Mouse (Mus musculus) megakaryocyte, adult 5-6 weeks (primary cell): Measurements from ENCODE around the gene Plekhg2. TPM values are rescaled to one million over a fixed set of nuclear protein-coding genes. Genes with fewer than 3 reads are reported as not detected.
A peak's percentile ranks its signal among the peaks of the same experiment; 100 is the strongest.

ENCODE experiments used
- ATAC-seq: 2 replicates; pipeline ENCODE4 v1.8.0; 2016; ENCODE audit warnings: mild to moderate bottlenecking, inconsistent platforms; ENCODE audit not compliant: poor library complexity, severe bottlenecking
- total RNA-seq, 2 experiments: library from RNA; stranded (forward) in 1 of 2; stranded (reverse) in 1 of 2; fragments of 153-499, 151-499 nt in 1 of 2; fragments of 221-1000, 200-1000 nt in 1 of 2; gene quantifications; 2 replicates each; pipeline versions ENCODE4 v1.2.3 to v1.2.4; 2015 to 2017

The Plekhg2 gene
- total RNA-seq, 2 experiments from 2014 or later: 6.3 to 15.2 TPM

DNA sequence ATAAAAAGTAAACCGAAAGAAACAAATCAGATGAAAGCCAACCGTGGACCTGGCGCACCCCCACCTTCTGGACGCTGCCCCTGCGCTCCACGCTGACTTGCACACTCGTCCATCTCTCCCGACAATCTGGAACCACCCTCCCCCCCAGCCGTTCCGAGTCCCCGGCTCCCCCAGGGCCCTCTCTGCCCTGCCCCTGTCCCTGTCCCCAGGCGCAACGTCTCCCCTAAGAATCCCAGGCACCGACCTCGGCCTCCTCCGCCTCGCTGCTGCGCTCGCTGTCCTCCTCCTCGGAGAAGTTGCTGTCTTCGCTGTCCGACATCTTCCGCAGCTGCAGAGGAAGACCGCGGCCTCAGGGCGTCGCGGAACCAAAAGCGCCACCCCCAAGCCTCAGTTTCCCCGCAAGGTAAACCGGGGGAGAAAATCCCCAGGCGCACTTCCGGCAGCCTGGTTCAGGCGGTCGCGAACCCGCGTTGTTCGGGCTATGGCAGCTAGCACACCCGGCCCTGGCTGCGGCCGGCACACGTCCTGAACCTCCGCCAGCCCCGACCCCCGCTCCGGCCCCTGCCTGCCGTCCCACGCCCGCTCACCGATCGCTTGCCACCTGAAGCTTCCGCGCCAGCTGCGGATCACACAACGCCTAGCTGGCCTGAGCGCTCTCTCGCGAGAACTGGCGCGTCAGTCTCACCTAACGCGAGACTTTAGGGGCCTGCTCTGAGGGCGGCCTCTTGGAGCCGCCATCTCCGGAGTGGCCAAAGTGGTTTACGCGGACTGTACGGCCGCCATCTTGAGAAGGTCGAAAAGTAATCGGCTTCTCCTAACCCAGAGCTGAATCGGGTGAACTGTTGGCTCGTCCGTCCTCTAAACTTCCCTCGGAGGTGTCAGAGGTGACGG, 34.0 kb downstream of the Plekhg2 start, which contains the start of gene Supt5:
TSS of gene Supt5 (minus strand) at position 639 of the 891 bp plus-strand sequence.
- peak; percentile 98 for ATAC-seq

- no peak for ATAC-seq
These were observed 36.9 kb downstream of the Plekhg2 start for GRCm38 (mm10) chr7:28335471-28335870.

GRCm38 (mm10) chr7:28334534-28334933, 37.9 kb downstream of the Plekhg2 start:
- no peak for ATAC-seq

DNA sequence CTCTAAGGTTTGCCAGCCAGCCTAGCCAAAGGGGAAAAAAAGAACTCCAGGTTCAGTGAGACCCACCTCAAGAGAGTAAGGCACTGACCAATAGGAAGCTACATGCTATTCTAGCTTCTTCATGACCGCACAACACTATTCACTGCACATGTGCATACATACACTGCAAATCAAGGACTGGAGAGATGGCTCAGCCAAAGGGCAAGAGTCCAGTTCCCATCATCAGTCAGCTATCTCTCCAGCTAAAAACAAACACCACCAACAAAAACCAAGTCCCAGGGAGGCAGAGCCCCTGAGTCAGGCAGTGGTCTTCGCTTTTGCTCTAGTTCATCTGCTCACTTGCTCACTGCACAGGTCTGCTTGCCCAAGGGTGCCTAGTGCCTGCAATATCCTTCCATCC, 44.1 kb downstream of the Plekhg2 start:
- ATAC-seq: no peak

DNA sequence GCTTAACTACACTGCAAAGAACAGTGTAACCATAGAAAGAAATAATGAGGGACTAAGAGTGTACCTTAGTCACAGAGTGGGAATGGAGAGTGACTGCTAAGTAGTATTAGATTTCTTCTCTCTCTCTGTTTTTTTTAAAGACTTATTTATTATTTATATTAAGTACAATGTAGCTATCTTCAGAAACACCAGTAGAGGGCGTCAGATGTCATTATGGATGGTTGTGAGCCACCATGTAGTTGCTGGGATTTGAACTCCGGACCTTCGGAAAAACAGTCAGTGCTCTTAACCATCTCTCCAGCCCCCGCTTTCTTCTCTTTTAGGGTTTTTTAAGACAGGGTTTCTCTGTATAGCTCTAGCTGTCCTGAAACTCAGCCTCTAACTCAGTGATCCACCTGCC, 45.9 kb downstream of the Plekhg2 start:
- no peak for ATAC-seq

DNA sequence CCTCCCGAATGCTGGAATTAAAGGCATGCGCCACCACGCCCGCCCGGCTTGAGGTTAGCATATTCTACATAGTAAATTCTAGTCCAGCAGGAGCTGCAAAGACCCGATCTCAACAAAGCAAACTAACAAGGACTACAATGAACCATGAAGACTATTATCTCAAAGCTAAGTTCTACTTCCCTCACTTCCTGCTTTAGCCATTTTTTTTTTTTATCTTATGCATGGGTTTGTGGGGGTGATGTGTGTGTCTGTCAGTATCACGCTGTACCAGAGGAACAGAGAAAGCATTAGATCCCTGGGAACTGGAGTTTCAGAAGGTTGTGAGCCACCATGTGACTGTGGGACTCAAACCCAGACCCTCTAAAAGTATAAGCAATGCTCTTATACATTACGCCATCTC, 47.1 kb downstream of the Plekhg2 start:
- ATAC-seq: no peak

- peak; percentile 76 for ATAC-seq
These were observed 50.3 kb downstream of the Plekhg2 start for GRCm38 (mm10) chr7:28321974-28322720.

DNA sequence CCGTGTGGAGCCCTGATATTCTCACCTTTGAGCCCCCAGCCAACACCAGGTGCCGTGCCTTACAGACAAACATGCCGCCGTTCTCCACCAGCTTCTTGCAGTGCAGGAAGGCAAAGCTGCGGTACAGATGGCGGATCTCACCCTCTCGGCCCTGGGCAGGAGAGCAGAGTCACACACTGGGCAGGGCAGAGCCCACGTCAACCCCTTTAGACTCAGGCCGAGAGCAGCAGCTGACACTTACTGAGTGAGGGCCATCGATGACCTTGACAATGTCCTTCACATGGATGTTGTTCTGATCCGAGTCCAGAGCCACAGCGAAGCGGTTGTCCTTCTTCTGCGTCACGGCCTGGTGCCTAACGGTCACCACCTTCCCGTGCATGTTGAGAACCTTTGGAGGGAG, 53.7 kb downstream of the Plekhg2 start:
- ATAC-seq: no peak

- ATAC-seq: no peak
These were observed 54.4 kb downstream of the Plekhg2 start for GRCm38 (mm10) chr7:28318036-28318435.

DNA sequence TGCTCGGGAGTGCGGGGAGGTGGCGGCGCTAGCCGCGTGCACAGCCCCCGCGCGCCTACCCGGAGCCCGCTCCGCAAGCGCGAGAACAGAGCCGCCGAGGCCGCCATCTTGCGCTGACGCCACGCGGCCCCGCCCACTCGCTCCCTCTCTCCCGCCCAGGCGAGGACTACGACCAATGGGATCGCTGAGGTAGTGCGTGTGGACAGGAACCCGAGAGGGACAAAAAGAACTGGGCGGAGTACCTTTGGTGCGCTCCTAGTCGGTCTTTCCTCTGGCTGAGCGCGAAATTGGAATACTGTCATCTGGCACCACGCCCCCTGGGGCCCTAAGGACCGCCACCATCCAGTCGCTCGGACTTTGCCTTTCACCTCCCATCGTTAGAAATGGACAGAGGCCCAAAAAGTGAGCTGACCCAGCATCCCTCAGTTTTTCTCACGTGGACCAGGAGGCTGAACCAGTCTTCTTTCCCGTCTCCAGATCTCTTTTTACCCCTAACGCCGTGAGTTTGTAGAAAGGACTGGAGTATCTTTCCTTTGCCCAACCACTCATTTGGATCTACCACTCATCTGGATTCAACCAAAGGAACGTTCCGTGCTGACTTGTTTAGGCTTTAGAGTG, 60.4 kb downstream of the Plekhg2 start, which contains the start of gene Timm50:
TSS of gene Timm50 (minus strand) at position 147 of the 618 bp plus-strand sequence.
- ATAC-seq: peak; percentile 100

DNA sequence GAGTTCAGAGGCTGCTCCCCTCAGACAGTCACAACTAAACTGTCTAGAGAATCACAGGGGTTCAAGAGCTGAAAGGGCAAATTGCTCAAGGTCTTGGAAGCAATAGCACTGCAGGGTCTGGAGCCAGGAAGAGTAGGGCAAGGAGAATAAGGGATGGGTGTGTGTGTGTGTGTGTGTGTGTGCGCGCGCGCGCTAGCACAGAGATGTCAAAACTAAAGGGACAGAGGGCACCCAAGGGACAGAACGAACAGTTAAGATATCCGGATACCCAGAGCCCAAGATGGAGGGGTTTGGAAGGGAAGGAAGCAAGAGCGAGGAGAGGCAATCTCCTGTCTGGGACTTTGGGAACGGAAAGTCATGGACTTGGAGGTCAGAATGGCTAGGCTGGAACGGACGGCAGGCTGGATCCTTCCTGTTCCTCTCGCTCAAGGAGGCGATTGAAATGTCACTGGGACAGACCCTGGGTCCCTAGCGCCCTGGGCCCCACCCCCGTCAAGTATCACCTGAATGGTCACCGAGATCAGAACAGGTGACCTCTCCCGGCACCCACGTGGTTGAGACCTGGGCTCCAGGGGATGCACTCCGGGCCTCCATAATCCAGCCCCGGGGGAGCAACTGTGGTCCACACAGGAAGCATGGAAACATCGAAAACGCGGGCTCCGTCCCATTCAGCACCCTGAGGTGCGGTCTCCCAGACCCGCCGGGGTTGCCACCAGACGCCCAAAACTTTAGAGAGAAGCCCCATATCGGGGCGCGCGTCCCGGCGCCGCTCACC, 61.1 kb downstream of the Plekhg2 start:
- ATAC-seq: 0 out of 2 replicates have a peak, but pooled peaks have one; percentile 13

- ATAC-seq: no peak
These were observed 62.7 kb downstream of the Plekhg2 start for GRCm38 (mm10) chr7:28309737-28310136.

Other genes starting within 250 kb of the Plekhg2 start
- not detected in 2 replicates for gene 9530053A07Rik, start 243.1 kb downstream of the Plekhg2 start, total RNA-seq (2015)
- 0.04 TPM in 1 of 2 replicates, not detected in the other for gene 9530053A07Rik, start 243.1 kb downstream of the Plekhg2 start, total RNA-seq (2017)
- 75.0 and 75.5 TPM in 2 replicates for gene Fbl, start 202.9 kb downstream of the Plekhg2 start, total RNA-seq (2015)
- 85.1 and 88.7 TPM in 2 replicates for gene Fbl, start 202.9 kb downstream of the Plekhg2 start, total RNA-seq (2017)
- gene Dyrk1b, start 193.1 kb downstream of the Plekhg2 start, total RNA-seq (2015): 3.0 and 3.5 TPM in 2 replicates
- gene Dyrk1b, start 193.1 kb downstream of the Plekhg2 start, total RNA-seq (2017): 2.7 and 5.3 TPM in 2 replicates
- 0.68 and 1.1 TPM in 2 replicates for gene Eid2, start 104.7 kb downstream of the Plekhg2 start, total RNA-seq (2015)
- gene Eid2, start 104.7 kb downstream of the Plekhg2 start, total RNA-seq (2017): 0.40 and 0.57 TPM in 2 replicates
- 3.6 and 5.8 TPM in 2 replicates for gene Eid2b, start 94.9 kb downstream of the Plekhg2 start, total RNA-seq (2015)
- 2.9 and 3.0 TPM in 2 replicates for gene Eid2b, start 94.9 kb downstream of the Plekhg2 start, total RNA-seq (2017)
- gene Selenov, start 81.4 kb downstream of the Plekhg2 start, total RNA-seq (2015): not detected in 2 replicates
- gene Selenov, start 81.4 kb downstream of the Plekhg2 start, total RNA-seq (2017): not detected in 2 replicates
- not detected in 2 replicates for gene Dll3, start 70.4 kb downstream of the Plekhg2 start, total RNA-seq (2015)
- not detected in 2 replicates for gene Dll3, start 70.4 kb downstream of the Plekhg2 start, total RNA-seq (2017)
- gene Timm50, start 60.5 kb downstream of the Plekhg2 start, total RNA-seq (2015): 19.5 and 26.2 TPM in 2 replicates
- gene Timm50, start 60.5 kb downstream of the Plekhg2 start, total RNA-seq (2017): 19.7 and 22.1 TPM in 2 replicates
- gene Supt5, start 33.9 kb downstream of the Plekhg2 start, total RNA-seq (2015): 47.1 and 56.8 TPM in 2 replicates
- 61.2 and 67.5 TPM in 2 replicates for gene Supt5, start 33.9 kb downstream of the Plekhg2 start, total RNA-seq (2017)
- 2,258 and 2,353 TPM in 2 replicates for gene Rps16, start 21.9 kb downstream of the Plekhg2 start, total RNA-seq (2015)
- 250 and 448 TPM in 2 replicates for gene Rps16, start 21.9 kb downstream of the Plekhg2 start, total RNA-seq (2017)
- 350 and 368 TPM in 2 replicates for gene Zfp36, start 7.7 kb upstream of the Plekhg2 start, total RNA-seq (2015)
- 118 and 143 TPM in 2 replicates for gene Zfp36, start 7.7 kb upstream of the Plekhg2 start, total RNA-seq (2017)
- 14.7 and 15.4 TPM in 2 replicates for gene Med29, start 20.1 kb upstream of the Plekhg2 start, total RNA-seq (2015)
- 9.0 and 9.4 TPM in 2 replicates for gene Med29, start 20.1 kb upstream of the Plekhg2 start, total RNA-seq (2017)
- 42.1 and 46.8 TPM in 2 replicates for gene Paf1, start 20.4 kb upstream of the Plekhg2 start, total RNA-seq (2015)
- gene Paf1, start 20.4 kb upstream of the Plekhg2 start, total RNA-seq (2017): 129 and 153 TPM in 2 replicates
- 544 and 552 TPM in 2 replicates for gene Gmfg, start 64.8 kb upstream of the Plekhg2 start, total RNA-seq (2015)
- 837 and 967 TPM in 2 replicates for gene Gmfg, start 64.8 kb upstream of the Plekhg2 start, total RNA-seq (2017)
- gene Lrfn1, start 79.4 kb upstream of the Plekhg2 start, total RNA-seq (2015): 1.0 and 1.7 TPM in 2 replicates
- 0.66 and 0.98 TPM in 2 replicates for gene Lrfn1, start 79.4 kb upstream of the Plekhg2 start, total RNA-seq (2017)
- gene Ifnl2, start 137.9 kb upstream of the Plekhg2 start, total RNA-seq (2015): not detected in 2 replicates
- gene Ifnl2, start 137.9 kb upstream of the Plekhg2 start, total RNA-seq (2017): not detected in 2 replicates
- gene Ifnl3, start 150.2 kb upstream of the Plekhg2 start, total RNA-seq (2015): not detected in 2 replicates
- not detected in 2 replicates for gene Ifnl3, start 150.2 kb upstream of the Plekhg2 start, total RNA-seq (2017)
- gene Sycn, start 168.3 kb upstream of the Plekhg2 start, total RNA-seq (2015): not detected in 2 replicates
- gene Sycn, start 168.3 kb upstream of the Plekhg2 start, total RNA-seq (2017): not detected in 2 replicates
- gene Nccrp1, start 174.7 kb upstream of the Plekhg2 start, total RNA-seq (2015): 1.4 and 2.2 TPM in 2 replicates
- gene Nccrp1, start 174.7 kb upstream of the Plekhg2 start, total RNA-seq (2017): 0.26 TPM in 1 of 2 replicates, not detected in the other
- 30.2 and 35.4 TPM in 2 replicates for gene Samd4b, start 225.5 kb upstream of the Plekhg2 start, total RNA-seq (2015)
- 6.1 and 7.1 TPM in 2 replicates for gene Samd4b, start 225.5 kb upstream of the Plekhg2 start, total RNA-seq (2017)
- 10.0 and 12.8 TPM in 2 replicates for gene Pak4, start 225.6 kb upstream of the Plekhg2 start, total RNA-seq (2015)
- 9.9 and 11.7 TPM in 2 replicates for gene Pak4, start 225.6 kb upstream of the Plekhg2 start, total RNA-seq (2017)